ENCODE assay signal across 9 mouse cellular contexts in the genomic region with DNA sequence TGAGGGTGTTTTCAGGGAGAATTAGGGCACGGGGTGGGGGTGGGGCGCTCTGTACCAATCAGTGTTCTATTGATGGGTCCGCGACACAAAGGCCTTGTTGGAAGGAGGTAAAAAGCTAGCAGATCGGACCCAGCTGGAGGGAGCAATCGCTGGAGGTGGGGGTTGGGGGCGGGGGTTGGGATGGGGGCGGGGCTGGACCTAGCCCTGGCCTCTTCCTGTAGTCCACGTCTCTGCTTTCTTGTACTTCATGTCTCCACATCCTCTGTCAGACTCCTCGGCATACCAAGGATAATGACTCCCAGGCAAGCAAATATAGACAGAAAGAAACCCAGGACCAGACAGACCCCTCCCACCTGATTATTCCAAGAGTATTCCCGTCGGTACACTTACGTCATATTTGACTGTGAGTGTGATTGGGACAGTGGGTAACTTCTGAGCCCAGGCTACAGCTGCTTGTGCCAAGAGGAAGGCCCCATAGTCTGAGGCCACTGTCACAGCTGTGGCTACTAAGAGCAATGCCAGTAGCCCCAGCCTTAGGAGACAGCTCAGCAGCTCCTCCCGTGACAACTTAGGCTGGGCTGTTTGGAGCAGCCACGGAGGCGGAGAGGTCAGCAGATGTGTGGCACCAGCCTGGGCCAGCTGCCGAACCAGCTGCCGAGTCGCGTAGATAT. TPM values are rescaled to one million over a fixed set of nuclear protein-coding genes. Genes with fewer than 3 reads are reported as not detected.
DNase-seq lines count a peak whose midpoint lies in the region; ATAC-seq and TF ChIP-seq lines count a peak whose summit lies in the region.
"Had no signal": no experiment of that assay in that cellular context is flagged by ENCODE, and none has a peak within 500 bp of the region (broad histone marks: within the 10 kb centered on the region; RNA-seq: fewer than 3 reads in every experiment).

No protein-coding gene starts in this region.

- WGBS in liver, embryonic 11.5 days: 55% methylated on average over 19 of the region's 20 CpGs
- WGBS in liver, embryonic 12.5 days (ENCODE audit: insufficient replicate concordance): 52% methylated on average over 20 of the region's 20 CpGs
- WGBS in forebrain, postnatal 0 days: 37% methylated on average over 20 of the region's 20 CpGs
- 34% methylated on average over 20 of the region's 20 CpGs for WGBS in limb, embryonic 13.5 days
- 54% methylated on average over 18 of the region's 20 CpGs for WGBS in olfactory bulb, adult 2 months

- no peak for ATAC-seq in liver, embryonic 11.5 days (replicated peaks; ENCODE audit: low FRiP score)
- no peak for ATAC-seq in liver, embryonic 12.5 days
- ATAC-seq in forebrain, postnatal 0 days: 0 out of 2 replicates have a peak, but pooled peaks have one; percentile 32
- ATAC-seq in limb, embryonic 13.5 days (ENCODE audit: low FRiP score, low read depth): peak; percentile 43

- peaks cover 16% of the 10 kb centered on the region for H3K4me1 ChIP-seq in liver, embryonic 11.5 days (replicated peaks; ENCODE audit: control insufficient read depth, insufficient read depth, low read length)
- peaks cover 14% of the 10 kb centered on the region; the same call in 1 of the 2 replicates for H3K4me1 ChIP-seq in liver, embryonic 12.5 days
- no peaks in the 10 kb centered on the region for H3K4me1 ChIP-seq in forebrain, postnatal 0 days (ENCODE audit: insufficient read depth)
- peaks cover 16% of the 10 kb centered on the region for H3K4me1 ChIP-seq in limb, embryonic 13.5 days
- H3K4me1 ChIP-seq in olfactory bulb, adult 2 months (ENCODE audit: control insufficient read depth, insufficient read depth, low read length): peaks cover 32% of the 10 kb centered on the region

- no peaks in the 10 kb centered on the region for H3K36me3 ChIP-seq in liver, embryonic 11.5 days (ENCODE audit: control insufficient read depth, insufficient read depth, low read length)
- H3K36me3 ChIP-seq in liver, embryonic 12.5 days: no peaks in the 10 kb centered on the region
- H3K36me3 ChIP-seq in forebrain, postnatal 0 days (ENCODE audit: insufficient read depth): no peaks in the 10 kb centered on the region
- H3K36me3 ChIP-seq in limb, embryonic 13.5 days: no peaks in the 10 kb centered on the region

- TF ChIP-seq POLR2A in olfactory bulb, adult 2 months (IDR thresholded peaks at IDR 0.05; ENCODE audit: insufficient read depth, low read depth, low read length): no peak

- peak overlapping the region; percentile 11; the same call in 1 of the 2 replicates for H3K27ac ChIP-seq in liver, embryonic 11.5 days (ENCODE audit: low read depth, low read length)
- no peak overlapping the region for H3K27ac ChIP-seq in liver, embryonic 12.5 days
- no peak overlapping the region for H3K27ac ChIP-seq in forebrain, postnatal 0 days (ENCODE audit: low read depth, low read length)
- H3K27ac ChIP-seq in limb, embryonic 13.5 days: peak overlapping the region; percentile 52; the same call in 1 of the 2 replicates
- 0 out of 2 replicates have a peak overlapping the region, but pooled peaks have one; percentile 30 for H3K27ac ChIP-seq in olfactory bulb, adult 2 months (ENCODE audit: insufficient read depth, low read depth, low read length)

- DNase-seq in liver, embryonic 11.5 days (ENCODE audit: low spot score): no peak
- DNase-seq in forebrain, postnatal 0 days: no peak
- no peak for DNase-seq in ovary, adult 18-20 months (ENCODE audit: low spot score)
- no peak for DNase-seq in frontal cortex, adult 2 months (ENCODE audit: extremely low spot score in 1 of 2, low spot score in 1 of 2)
- DNase-seq in cerebellum, postnatal 14 days: no peak
- DNase-seq: layer of hippocampus, postnatal 36 days had no signal

- no peaks in the 10 kb centered on the region; the same call in 1 of the 2 replicates for H3K27me3 ChIP-seq in liver, embryonic 11.5 days (replicated peaks; ENCODE audit: control insufficient read depth, insufficient read depth, low read length)
- no peaks in the 10 kb centered on the region for H3K27me3 ChIP-seq in liver, embryonic 12.5 days (replicated peaks)
- no peaks in the 10 kb centered on the region for H3K27me3 ChIP-seq in forebrain, postnatal 0 days (ENCODE audit: insufficient read depth, low read length)
- no peaks in the 10 kb centered on the region for H3K27me3 ChIP-seq in limb, embryonic 13.5 days

- no peak overlapping the region for H3K4me2 ChIP-seq in liver, embryonic 11.5 days
- no peak overlapping the region for H3K4me2 ChIP-seq in liver, embryonic 12.5 days
- H3K4me2 ChIP-seq in forebrain, postnatal 0 days (ENCODE audit: low read depth): no peak overlapping the region
- H3K4me2 ChIP-seq in limb, embryonic 13.5 days (replicated peaks): peak overlapping the region; percentile 21

- H3K9ac ChIP-seq in liver, embryonic 11.5 days (ENCODE audit: low read depth, low read length): no peak overlapping the region
- no peak overlapping the region for H3K9ac ChIP-seq in liver, embryonic 12.5 days
- no peak overlapping the region for H3K9ac ChIP-seq in forebrain, postnatal 0 days
- no peak overlapping the region for H3K9ac ChIP-seq in limb, embryonic 13.5 days

- no peak for TF ChIP-seq CTCF in forebrain, postnatal 0 days (IDR thresholded peaks at IDR 0.05; ENCODE audit: low read depth)
- TF ChIP-seq CTCF in olfactory bulb, adult 2 months (IDR thresholded peaks at IDR 0.05; ENCODE audit: insufficient read depth, low read depth, low read length): no peak

- no peak overlapping the region for H3K4me3 ChIP-seq in liver, embryonic 11.5 days (ENCODE audit: low read depth, low read length)
- H3K4me3 ChIP-seq in liver, embryonic 12.5 days: no peak overlapping the region
- H3K4me3 ChIP-seq in forebrain, postnatal 0 days (ENCODE audit: low read depth, low read length): no peak overlapping the region
- H3K4me3 ChIP-seq in limb, embryonic 13.5 days: no peak overlapping the region
- H3K4me3 ChIP-seq in olfactory bulb, adult 2 months (ENCODE audit: insufficient read depth, low read depth, low read length): no peak overlapping the region

- H3K9me3 ChIP-seq in liver, embryonic 11.5 days (ENCODE audit: control insufficient read depth, low read length): no peaks in the 10 kb centered on the region
- H3K9me3 ChIP-seq in liver, embryonic 12.5 days (replicated peaks): no peaks in the 10 kb centered on the region
- H3K9me3 ChIP-seq in forebrain, postnatal 0 days (ENCODE audit: low read length): no peaks in the 10 kb centered on the region
- H3K9me3 ChIP-seq in limb, embryonic 13.5 days: no peaks in the 10 kb centered on the region

RNA-seq across cellular contexts. Expression of gene Ocstamp, which starts 3.2 kb away (rescaled TPM):
- polyA plus RNA-seq in liver, embryonic 11.5 days (2014; fragmentation: Nextera tagmentation; extraction: Ambion mirVana): 2.2 and 2.5 TPM in 2 replicates
- 1.5 and 1.8 TPM in 2 replicates for polyA plus RNA-seq in liver, embryonic 12.5 days (2016; fragmentation: Nextera tagmentation; extraction: Ambion mirVana)
- not detected in 2 replicates for total RNA-seq in forebrain, postnatal 0 days (2014; rRNA removed)
- not detected in 2 replicates for polyA plus RNA-seq in forebrain, postnatal 0 days (2015; fragmentation: Nextera tagmentation; extraction: Ambion mirVana)
- 0.05 TPM in 1 of 2 replicates, not detected in the other for polyA plus RNA-seq in limb, embryonic 13.5 days (2015; fragmentation: Nextera tagmentation; extraction: Ambion mirVana)
- not detected in 2 replicates for polyA plus RNA-seq in olfactory bulb, adult 2 months (2012; ENCODE audit: insufficient read depth, insufficient read length, low replicate concordance, missing spikeins)
- polyA plus RNA-seq in frontal cortex, adult 2 months (2012; rRNA removed): 0.02 TPM in 2 replicates
- total RNA-seq: layer of hippocampus, postnatal 36 days had no signal

RNA-seq across cellular contexts. Expression of gene Zfp334, which starts 8.9 kb away (rescaled TPM):
- polyA plus RNA-seq in liver, embryonic 11.5 days (2014; fragmentation: Nextera tagmentation; extraction: Ambion mirVana): 5.9 and 6.1 TPM in 2 replicates
- polyA plus RNA-seq in liver, embryonic 12.5 days (2016; fragmentation: Nextera tagmentation; extraction: Ambion mirVana): 2.5 and 2.7 TPM in 2 replicates
- total RNA-seq in forebrain, postnatal 0 days (2014; rRNA removed): 16.7 and 22.4 TPM in 2 replicates
- polyA plus RNA-seq in forebrain, postnatal 0 days (2015; fragmentation: Nextera tagmentation; extraction: Ambion mirVana): 2.8 and 4.6 TPM in 2 replicates
- polyA plus RNA-seq in limb, embryonic 13.5 days (2015; fragmentation: Nextera tagmentation; extraction: Ambion mirVana): 10.0 and 10.4 TPM in 2 replicates
- not detected in 2 replicates for polyA plus RNA-seq in olfactory bulb, adult 2 months (2012; ENCODE audit: insufficient read depth, insufficient read length, low replicate concordance, missing spikeins)
- 9.7 and 10.1 TPM in 2 replicates for polyA plus RNA-seq in frontal cortex, adult 2 months (2012; rRNA removed)

RNA-seq across cellular contexts. Expression of gene Zfp663, which starts 28.4 kb away (rescaled TPM):
- 0.07 and 0.29 TPM in 2 replicates for polyA plus RNA-seq in liver, embryonic 11.5 days (2014; fragmentation: Nextera tagmentation; extraction: Ambion mirVana)
- 0.14 TPM in 1 of 2 replicates, not detected in the other for polyA plus RNA-seq in liver, embryonic 12.5 days (2016; fragmentation: Nextera tagmentation; extraction: Ambion mirVana)
- 3.2 and 14.4 TPM in 2 replicates for total RNA-seq in forebrain, postnatal 0 days (2014; rRNA removed)
- 2.1 and 3.3 TPM in 2 replicates for polyA plus RNA-seq in forebrain, postnatal 0 days (2015; fragmentation: Nextera tagmentation; extraction: Ambion mirVana)
- 0.31 and 0.75 TPM in 2 replicates for polyA plus RNA-seq in limb, embryonic 13.5 days (2015; fragmentation: Nextera tagmentation; extraction: Ambion mirVana)
- not detected in 2 replicates for polyA plus RNA-seq in olfactory bulb, adult 2 months (2012; ENCODE audit: insufficient read depth, insufficient read length, low replicate concordance, missing spikeins)
- polyA plus RNA-seq in frontal cortex, adult 2 months (2012; rRNA removed): 0.46 and 0.59 TPM in 2 replicates

Comparison
In these comparisons a context has a peak if more than half of its experiments do, and no peak if none do; other contexts are left out.
1. H3K27ac ChIP-seq: peak in liver, embryonic 11.5 days (single experiment), limb, embryonic 13.5 days (single experiment) and olfactory bulb, adult 2 months (single experiment); none in liver, embryonic 12.5 days (single experiment) and forebrain, postnatal 0 days (single experiment).
2. ATAC-seq: peak in forebrain, postnatal 0 days (single experiment) and limb, embryonic 13.5 days (single experiment); none in liver, embryonic 11.5 days (single experiment) and liver, embryonic 12.5 days (single experiment).